Mouse (Mus musculus): ENCODE data around the gene Pmf1.
"Not testable (repeated sequence)": the region's sequence is repeated elsewhere in the genome, so short reads cannot be mapped to it uniquely, and the experiment has no call there.

Gene Pmf1

DNA sequence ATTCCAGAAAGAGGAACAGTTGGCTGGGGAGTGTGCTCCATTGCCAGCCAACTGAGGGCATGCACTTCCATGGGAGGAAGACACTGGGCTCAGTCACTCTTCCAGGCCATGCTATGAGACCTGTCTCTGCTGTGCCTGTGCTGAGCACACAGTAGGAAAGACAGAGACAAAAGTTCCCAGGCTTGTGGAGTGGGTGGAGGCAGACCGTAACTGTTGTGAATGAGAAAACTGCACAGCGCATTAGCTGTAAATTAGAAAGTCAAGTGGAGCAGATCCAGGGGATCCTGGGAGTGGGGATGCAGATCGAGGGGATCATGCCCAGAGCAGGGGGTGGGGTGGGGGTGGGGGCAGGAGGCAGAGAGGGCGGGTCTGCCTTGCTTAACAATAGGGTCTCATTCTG, 29.5 kb upstream of the Pmf1 start:
- DNase-seq (ENCODE audit: low spot score): no peak

DNA sequence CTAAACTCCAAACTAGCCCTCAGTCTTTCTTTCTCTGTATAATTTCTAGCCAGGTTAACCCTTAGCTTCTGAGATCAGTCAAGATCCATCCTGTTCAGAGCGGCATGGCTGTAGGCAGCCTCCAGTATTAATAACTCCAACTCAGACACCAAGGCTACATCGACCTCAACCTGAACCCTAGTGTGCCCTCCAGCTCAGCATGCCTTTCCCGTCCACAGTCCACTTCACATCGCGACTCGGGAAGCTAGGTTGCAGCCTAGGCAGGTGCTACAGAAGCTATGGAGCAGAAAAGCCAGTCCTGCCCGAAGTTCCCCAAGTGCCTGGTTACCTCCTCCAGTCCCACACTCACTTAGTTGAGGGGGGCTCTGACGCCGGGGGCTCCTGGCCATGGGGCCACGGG, 27.3 kb upstream of the Pmf1 start:
- no peak for DNase-seq (ENCODE audit: low spot score)

DNA sequence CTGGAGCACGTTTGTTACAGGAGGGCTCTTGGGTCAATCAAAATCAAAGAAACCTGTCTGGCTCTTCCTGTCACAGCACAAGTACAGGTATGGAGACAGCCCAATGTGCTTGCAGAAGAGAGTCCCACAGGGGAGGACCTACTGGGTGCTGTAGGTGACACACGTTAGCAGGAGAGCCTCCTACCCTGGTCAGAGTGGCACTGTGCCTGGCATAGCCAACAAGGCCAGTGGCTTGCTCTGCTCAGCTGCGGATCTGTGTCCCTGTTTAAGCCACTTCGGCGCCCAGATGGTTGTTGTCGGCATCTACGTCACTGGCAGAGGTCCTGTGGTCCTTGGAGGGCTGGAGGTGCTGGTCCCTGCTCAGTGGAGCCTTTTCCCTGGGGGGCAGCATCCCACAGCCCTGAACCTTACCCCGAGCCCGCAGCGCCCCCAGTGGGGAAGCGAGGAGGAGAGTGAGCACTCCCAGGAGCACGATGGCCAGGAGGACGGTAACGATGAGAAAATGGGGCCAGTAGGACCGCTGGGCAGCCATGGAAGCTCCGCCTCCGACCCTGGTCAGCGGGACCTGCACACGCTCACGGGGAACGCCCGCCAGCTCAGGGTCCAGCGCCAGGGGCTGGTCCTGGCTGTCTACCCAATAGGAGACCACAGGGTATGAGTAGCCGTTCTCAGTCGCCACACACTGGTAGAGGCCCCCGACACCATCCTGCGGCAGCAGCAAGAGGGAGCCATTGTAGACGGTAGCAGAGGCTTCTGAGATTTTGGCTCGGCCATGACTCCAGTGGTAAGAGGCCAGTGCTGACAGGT, 26.5 kb upstream of the Pmf1 start:
- DNase-seq (ENCODE audit: low spot score): no peak

DNA sequence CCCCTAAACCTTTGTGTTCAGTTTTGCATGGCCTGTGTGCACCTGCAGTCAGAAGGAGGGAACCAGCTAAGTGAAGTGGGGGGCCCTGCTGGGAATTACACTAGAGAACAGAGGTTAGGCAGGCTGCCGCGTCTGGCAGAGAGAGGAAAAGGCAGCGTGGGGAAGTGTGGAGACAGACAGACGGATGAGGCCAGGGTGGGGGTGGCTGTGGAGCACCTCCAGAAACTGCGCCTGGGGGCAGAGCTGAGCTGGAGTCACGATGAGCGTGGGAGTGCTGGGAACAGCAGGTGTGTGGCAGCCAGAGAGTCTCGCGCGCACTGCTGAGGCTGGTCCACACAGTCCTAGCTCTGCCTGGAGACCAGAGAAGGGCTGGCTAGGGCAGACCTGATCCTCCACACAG, 25.4 kb upstream of the Pmf1 start:
- DNase-seq (ENCODE audit: low spot score): no peak

DNA sequence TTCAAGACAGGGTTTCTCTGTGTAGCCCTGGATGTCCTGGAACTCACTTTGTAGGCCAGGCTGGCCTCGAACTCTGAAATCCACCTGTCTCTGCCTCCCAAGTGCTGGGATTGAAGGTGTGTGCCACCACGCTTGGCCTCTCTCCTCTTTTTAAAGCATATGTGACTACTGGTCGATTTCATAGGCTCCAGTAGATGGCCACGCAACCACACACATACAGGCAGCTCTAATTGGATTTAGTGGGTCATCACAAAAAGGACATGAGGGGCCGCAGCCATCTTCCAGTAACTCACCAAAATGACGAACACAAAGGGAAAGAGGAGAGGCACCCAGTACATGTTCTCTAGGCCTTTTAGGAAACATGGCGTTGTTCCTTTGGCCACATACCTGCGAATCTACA, 18.5 kb upstream of the Pmf1 start:
- not testable (repeated sequence) for DNase-seq (ENCODE audit: low spot score)

DNA sequence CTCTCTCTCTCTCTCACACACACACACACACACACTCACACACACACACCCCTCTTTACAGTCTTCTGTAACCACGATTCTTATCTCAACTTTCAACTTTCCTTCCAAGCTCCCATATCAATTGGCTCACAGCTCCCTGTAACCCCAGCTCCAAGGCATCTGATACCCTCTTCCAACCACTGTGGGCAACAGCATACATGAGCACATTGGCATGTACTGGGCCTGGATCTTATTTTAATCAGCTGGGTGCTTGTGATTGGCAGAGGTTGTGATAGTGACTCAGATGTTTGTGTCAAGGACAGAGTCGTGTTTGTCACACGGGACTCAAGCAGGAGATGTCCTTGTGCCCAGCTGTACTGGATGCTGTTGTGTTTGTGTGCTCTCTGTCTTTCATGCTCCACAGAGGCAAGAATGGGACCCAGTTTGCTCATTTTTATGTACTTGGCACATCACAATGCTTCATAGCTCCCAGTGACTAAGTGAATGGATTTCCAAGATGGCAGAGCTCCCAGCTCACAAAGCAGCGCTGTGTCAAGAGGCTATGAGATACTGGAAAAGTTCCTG, 17.3 kb upstream of the Pmf1 start:
- no peak for DNase-seq (ENCODE audit: low spot score)

DNA sequence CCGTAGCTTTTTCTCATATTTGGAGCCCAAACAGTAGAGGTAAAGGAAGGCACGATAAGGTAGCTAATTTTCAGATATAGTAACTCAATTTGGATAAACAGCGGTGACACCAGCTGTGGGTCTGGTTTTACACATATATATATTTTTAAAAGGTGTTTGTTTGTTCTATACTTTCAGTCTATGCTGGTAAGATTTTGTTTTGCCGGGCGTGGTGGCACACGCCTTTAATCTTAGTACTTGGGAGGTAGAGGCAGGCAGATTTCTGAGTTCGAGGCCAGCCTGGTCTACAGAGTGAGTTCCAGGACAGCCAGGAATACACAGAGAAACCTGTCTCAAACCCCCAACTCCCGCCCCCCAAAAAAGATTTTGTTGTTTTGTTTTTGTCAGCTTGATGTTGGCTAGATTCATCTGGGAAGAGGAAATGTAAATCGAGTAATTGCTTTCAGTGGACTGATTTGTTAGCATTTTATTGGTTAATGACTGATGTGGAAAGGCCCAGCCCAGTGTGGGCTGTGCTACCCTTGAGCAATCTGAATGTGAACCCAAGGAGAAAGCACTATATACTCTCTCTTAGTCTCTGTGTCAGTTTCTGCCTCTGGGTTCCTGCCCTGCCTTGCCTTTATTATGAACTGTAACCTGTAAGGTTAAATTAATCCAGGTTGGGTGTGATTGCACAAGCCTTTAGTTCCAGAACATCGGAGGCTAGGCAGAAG, 15.7 kb upstream of the Pmf1 start:
- no peak for DNase-seq (ENCODE audit: low spot score)

DNA sequence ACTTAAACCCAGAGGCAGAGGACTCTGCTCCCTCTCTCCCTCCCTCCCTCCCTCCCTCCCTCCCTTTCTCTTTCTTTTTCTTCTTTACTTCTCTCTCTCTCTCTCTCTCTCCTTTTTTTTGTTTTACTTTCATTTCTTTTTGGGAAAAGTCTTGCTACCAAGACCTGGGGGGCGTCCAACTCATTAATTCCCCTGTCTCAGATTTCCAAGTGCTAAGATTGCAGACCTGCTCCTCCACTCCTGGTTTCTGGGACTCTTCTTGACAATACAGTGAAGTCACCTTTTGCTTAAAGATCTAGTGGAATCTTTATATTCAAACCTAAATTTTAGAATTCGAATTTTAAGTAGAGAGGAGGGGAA, 15.2 kb upstream of the Pmf1 start:
- no peak for DNase-seq (ENCODE audit: low spot score)

DNA sequence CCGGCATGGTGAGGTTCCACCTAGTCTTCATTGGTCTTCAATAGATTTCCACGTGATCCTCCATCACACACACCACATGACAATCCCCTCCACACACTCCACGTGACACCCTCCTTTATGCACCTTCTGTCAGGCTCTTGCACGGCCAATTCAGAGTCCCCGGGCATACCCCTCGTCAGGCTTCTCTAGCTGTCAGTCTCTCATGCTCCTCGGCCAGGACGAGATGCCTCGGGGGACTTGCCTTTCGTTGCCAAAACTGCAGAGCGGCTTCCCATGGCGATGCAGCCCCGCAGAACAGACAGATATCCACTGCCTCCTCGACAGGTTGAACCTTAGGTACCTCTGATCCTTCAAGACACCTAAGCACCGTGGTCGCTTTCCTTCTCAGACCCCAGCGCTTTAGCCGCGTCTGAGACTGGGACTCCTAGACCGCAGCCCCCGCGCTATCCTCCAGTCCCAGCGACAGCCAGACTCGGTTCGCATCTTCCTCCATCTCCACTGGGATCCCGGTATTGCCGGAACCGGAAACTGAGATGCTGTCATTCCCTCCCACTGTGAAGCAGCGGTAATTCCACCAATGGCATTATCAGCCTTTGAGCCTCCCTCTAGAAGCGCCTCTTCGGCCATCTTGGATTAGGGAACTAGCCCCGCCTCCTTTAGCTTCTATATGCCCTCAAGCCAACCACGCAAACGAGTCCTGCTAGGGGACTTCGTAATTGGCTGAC, 14.6 kb upstream of the Pmf1 start, which contains the start of gene Slc25a44:
Slc25a44 (minus strand) TSS at position 535 of the 725 bp plus-strand sequence.
- peak; percentile 92 for DNase-seq (ENCODE audit: low spot score)

DNA sequence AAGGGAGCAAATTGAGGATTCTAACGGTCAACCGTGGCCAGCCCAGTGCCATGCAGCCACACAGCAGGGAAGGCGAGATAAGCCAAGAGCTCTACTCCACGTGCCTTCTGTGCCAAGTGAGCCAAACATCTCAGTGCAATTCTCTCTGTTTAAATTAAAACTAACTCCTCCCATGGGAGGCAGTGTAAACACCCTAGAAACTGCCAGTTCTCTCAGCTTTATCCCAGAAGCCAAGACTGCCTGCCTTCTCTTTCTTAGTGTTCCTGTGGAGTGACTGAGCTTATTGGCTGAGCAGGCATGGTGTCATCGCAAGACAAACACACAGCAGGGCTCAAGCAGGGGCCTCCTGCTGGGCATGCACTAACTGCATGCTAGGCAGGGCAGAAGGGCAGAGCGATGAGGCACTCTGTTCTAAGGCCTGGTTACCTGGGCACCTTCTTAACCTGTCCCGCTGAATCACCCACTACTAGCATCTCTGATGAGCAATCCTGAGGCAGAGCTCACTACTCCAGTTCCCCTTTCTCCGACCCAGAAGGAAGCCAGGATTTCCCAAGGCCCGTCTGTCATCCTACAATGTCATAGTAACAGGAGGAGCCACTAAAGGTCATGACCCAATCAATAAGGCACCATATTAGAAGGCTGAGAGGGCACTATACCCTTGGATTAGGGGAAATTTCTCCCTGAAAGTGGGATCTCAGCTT, 12.0 kb upstream of the Pmf1 start:
- DNase-seq (ENCODE audit: low spot score): no peak

DNA sequence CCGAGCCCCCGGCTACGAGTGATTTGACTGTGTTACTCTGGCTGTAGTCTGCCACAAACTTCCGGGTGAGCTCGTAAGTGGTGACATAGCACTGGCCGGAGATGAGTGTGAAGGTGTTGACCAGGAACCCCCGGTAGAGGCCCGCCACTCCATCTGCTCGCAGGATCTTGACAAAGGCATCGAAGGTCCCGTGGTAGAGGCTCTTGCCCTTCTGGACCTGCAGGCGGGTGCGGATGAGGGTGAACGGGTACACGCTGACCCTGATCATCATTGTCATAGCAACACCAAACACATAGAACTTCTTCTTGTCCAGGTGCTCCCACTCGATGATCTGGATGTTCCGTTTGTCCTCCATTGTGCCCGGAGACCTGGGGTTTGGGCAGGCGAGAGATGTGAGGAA, 10.6 kb upstream of the Pmf1 start:
- no peak for DNase-seq (ENCODE audit: low spot score)

DNA sequence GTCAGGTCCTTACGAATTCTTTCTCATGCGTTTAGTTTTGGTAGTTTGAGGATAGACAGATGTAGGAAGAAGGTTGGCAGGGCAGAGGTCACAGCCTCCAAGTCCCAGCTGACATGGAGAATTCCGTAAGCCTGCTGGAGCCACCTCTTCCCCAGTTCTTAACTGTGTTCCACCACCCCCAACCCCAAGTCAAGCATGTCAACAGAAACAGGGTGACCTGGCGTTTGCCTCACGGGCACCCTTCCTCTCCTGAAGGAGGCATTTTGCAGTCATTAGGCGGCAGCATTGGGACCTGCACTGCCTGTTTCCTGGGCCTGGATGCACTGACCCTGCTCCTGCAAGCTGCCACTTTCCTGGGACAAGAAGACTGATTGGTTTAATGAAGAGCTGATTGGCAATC, 7.9 kb upstream of the Pmf1 start:
- no peak for DNase-seq (ENCODE audit: low spot score)

DNA sequence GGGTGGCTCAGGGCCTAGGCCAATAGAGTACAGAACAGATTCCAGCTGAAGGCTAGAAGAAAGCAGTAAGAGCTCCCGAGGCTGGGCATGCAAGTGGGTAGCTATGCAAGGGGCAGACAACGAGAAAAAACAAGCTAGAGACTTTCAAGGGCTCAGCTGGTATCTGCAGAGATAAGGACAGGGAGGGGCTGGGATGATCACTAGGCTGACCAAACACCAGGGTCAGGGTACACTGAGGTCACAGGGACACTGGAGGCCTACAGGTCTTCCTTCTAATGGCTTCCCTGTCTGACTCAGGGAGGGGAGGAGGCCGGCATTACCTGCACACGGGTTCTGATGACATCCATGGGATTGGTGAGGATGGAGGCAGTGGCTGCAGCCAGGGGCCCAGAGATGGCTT, 5.5 kb upstream of the Pmf1 start:
- DNase-seq (ENCODE audit: low spot score): peak; percentile 67

DNA sequence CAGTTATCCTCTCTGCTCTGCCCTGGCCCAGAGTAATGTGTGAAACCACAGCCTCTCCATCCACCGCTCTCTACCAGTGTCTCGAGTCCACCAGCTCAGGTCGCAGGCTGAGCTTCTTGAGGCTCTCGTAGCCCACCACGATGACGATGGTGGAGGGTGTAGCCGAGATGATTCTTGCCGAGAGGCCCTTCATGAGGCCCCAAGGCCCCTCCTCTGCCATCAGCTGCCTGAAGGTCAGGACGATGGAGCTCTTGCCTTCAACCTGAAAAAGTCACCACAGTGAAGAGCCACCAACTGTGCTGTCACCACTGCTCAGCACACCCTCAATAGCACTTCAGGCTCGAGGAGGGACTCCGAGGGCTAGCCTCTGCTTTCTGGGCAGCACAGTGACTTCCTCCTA, 2.5 kb upstream of the Pmf1 start:
- DNase-seq (ENCODE audit: low spot score): no peak

DNA sequence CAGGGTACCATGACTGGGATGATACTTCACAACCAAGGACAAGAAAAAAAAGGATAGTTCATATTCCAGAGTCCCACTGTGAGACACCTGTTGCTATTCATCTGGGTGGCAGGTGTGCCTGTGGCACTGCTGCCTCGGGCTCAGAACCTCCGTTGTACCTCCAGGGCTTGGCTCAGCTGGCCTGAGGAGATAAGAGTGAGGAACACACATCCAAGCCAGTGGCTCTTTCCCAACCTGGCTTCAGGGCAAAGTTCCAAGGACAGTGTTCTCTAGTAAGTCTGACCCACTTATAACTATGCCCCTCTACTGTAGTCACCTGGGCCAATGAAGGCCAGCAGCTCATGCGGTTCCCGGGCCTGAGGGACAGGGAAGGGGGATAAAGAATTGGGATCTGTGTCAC, 1.6 kb upstream of the Pmf1 start:
- no peak for DNase-seq (ENCODE audit: low spot score)

DNA sequence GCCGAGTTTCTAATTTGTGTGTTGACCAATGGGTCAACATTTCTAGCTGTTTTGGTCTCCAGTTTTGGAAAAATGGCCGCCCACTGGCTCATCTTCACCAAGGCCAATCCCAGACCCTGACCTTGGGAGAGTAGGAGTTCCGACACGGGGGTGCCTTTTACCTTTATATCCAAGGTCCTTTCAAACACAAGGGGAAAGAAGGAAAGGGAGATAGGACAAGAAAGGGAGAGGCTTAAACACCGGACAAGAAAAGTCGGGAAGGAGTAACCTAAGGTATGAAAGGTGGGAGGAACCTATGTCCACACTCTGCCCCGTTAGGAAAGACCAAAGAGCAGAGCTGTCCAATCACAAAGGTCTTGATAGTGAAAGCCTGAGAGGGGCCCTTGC, 507 bp upstream of the Pmf1 start:
- no peak for DNase-seq (ENCODE audit: low spot score)

DNA sequence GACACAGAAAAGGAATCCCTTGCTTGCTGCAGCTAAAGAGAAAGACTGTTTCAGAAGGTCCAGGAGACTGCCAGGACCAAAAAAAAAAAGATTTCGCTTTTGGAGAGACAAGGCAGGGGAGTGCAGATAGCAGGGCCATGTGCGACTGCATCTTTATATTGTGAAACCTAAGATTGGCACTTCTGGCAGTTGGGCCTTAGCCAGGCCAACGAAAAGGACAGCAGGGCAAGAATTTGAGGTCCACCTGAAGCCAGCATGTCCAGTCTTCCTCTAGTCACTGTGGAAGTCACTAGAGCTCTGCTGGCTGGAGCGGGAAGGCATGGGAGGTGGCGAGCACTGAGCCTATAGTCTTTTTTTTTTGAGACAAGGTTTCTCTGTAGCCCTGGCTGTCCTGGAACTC, 1.2 kb downstream of the Pmf1 start:
- DNase-seq (ENCODE audit: low spot score): no peak

DNA sequence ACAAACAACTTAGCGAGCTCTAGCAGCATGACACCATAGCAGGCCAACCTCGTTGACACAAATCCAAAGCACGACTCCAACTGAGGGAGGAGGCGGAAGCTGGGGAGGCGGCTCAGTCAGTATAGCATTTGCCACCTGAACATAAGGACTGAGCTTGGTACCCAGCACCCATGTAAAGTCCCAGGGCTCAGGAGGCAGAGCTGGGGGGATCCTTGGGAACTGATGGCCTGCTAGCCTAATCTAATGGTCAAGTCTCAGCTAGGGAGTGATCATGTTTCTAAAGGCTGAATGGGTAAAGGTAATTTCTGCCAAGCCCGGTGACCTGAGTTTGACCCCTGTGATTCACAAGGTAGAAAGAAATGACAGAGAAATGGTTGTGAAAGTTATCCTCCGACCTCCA, 2.6 kb downstream of the Pmf1 start:
- no peak for DNase-seq (ENCODE audit: low spot score)

DNA sequence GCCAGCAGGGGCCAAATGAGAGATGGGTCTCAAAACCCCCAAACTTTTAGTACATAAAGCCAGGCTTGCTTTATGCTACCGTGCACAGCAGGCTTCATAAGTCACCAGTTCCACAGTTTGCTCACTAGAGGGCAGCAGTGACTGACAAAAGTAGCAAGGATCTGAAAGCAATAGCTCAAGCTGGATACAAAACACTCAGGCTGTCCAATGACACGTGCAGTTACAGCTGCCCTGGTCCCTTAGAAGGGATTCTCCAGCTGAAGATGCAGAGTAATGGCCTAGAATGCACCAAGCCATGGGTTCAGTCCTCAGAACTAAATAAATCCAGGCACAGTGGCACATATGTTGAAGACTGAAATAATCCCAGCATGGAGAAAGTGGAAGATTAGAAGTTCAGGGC, 3.0 kb downstream of the Pmf1 start:
- peak; percentile 47 for DNase-seq (ENCODE audit: low spot score)

DNA sequence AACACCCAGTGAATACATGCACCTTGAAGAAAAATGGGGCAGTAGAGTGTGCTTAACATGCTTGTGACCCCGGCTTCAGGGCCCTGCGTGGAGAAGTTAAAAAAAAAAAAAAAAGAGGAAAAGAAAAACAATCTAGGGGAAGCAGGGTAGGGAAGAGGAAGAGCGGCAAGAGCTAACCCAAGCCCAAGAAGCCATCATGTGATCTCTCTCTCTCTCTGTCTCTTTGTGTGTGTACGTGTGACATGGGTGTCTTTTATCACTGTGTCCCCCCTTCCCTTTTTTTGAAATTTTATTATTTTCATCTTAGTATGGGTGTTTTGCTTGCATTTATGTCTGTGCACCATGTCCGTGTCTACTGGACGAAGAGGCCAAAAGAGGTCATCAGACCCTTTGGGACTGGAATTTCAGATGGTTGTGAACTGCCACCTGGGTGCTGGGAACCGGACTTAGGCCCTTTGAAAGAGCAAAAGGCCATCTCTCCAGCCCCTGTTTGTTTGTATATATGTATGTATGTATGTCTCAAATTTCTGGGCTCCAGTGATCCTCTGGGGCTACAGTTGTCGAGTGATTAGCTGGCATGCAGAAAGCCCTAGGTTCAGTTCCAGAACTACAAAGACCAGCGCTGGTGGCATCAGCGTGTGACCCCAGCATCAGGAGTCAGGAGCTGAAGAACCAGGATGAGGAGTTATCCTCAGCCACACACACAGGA, 6.5 kb downstream of the Pmf1 start:
- no peak for DNase-seq (ENCODE audit: low spot score)

DNA sequence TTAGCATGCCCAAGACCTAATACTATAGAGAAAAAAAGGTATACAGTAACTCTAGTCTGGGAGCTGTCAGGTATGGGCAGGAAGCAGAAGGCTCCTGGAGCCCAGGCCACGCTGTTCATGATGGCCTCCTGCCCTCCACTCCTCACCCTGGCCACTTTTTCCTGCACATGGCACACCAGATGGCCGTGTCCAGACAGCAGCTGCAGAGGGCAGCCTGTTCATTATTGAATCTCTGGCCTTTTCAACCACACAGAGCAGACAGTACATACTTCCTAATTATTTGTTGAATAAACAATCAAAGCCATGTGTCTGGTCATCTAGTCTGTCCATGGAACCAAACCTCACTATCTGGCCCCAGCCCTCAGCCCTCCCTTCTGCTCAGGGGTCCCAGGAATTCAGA, 11.5 kb downstream of the Pmf1 start:
- DNase-seq (ENCODE audit: low spot score): no peak

DNA sequence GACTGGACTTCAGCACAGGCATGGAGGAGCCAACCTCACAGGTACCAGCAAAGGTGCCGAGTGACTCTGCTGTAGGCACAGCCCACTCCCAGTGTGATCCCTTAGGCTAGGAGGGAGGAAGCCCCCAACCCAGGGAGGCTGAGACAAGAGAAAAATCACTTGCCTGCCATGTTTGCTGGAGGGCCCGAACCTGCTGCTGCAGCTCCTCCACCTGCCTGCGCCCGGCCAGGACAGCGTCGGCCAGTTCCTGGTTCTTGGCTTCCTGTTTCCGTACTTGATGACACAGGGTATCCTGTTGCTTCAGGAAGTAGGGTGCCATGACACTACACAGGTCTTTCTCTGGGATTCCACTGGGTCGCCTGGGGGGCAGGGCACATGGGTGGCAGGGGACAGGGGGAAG, 14.4 kb downstream of the Pmf1 start:
- no peak for DNase-seq (ENCODE audit: low spot score)

All from ovary, adult 18-20 months (tissue).